Comparison of ENCODE assay signal across 13 mouse cellular contexts in the genomic region with DNA sequence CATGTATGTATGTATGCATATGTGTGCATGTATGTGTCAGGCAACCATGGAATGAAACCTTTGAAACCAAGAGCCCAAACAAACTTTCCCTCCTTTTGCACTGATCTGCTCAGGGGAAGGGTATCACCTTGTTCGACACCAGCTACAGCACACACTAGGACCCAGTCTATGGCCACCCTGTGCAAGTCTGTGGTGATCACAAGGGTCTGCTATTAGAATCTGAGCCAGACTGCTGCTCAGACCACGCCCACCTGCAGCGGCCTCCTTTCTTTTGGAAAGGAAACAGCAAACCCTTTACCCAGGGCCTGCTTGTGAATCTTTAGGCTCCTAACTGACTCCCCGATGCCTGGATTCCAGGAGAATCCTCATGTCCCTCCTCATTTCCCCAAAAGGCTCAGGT. TPM values are rescaled to one million over a fixed set of nuclear protein-coding genes. Genes with fewer than 3 reads are reported as not detected.
DNase-seq lines count a peak whose midpoint lies in the region; ATAC-seq and TF ChIP-seq lines count a peak whose summit lies in the region.
"Had no signal": no experiment of that assay in that cellular context is flagged by ENCODE, and none has a peak within 500 bp of the region (broad histone marks: within the 10 kb centered on the region; RNA-seq: fewer than 3 reads in every experiment).

No protein-coding gene starts in this region.

- no peak overlapping the region for H3K4me2 ChIP-seq in stomach, embryonic 16.5 days (ENCODE audit: low read depth, low read length)
- H3K4me2 ChIP-seq in stomach, postnatal 0 days (replicated peaks; ENCODE audit: low read depth), result no peak overlapping the region
- H3K4me2 ChIP-seq in hindbrain, embryonic 11.5 days (replicated peaks; ENCODE audit: low read depth, low read length), result no peak overlapping the region
- 0 out of 2 replicates have a peak overlapping the region, but pooled peaks have one; percentile 16 for H3K4me2 ChIP-seq in midbrain, embryonic 13.5 days (replicated peaks)
- H3K4me2 ChIP-seq: heart, embryonic 15.5 days; limb, embryonic 12.5 days had no signal

- no peak for TF ChIP-seq EP300 in stomach, postnatal 0 days (optimal IDR thresholded peaks at IDR 0.05)

- H3K4me3 ChIP-seq in stomach, embryonic 16.5 days (replicated peaks; ENCODE audit: low read length), result no peak overlapping the region
- no peak overlapping the region for H3K4me3 ChIP-seq in stomach, postnatal 0 days (ENCODE audit: low read depth, low read length)
- H3K4me3 ChIP-seq in hindbrain, embryonic 11.5 days (ENCODE audit: low read depth, low read length), result no peak overlapping the region
- no peak overlapping the region for H3K4me3 ChIP-seq in midbrain, embryonic 13.5 days (replicated peaks)
- H3K4me3 ChIP-seq: heart, embryonic 15.5 days; limb, embryonic 12.5 days had no signal

- TF ChIP-seq CTCF in stomach, postnatal 0 days (IDR thresholded peaks at IDR 0.05; ENCODE audit: low read depth), result no peak

- H3K27ac ChIP-seq in stomach, embryonic 16.5 days (ENCODE audit: low read length), result no peak overlapping the region
- no peak overlapping the region for H3K27ac ChIP-seq in stomach, postnatal 0 days (replicated peaks)
- H3K27ac ChIP-seq in hindbrain, embryonic 11.5 days (ENCODE audit: low read depth, low read length), result peak overlapping the region; percentile 89
- peak overlapping the region; percentile 96 for H3K27ac ChIP-seq in midbrain, embryonic 13.5 days
- H3K27ac ChIP-seq: heart, embryonic 15.5 days; kidney, postnatal 0 days; limb, embryonic 12.5 days had no signal

- H3K9ac ChIP-seq in stomach, embryonic 16.5 days (ENCODE audit: low read length), result peak overlapping the region; percentile 44; the same call in 1 of the 2 replicates
- no peak overlapping the region for H3K9ac ChIP-seq in stomach, postnatal 0 days (ENCODE audit: low read length)
- H3K9ac ChIP-seq in hindbrain, embryonic 11.5 days (ENCODE audit: low read depth, low read length), result no peak overlapping the region
- H3K9ac ChIP-seq in midbrain, embryonic 13.5 days (replicated peaks), result no peak overlapping the region
- H3K9ac ChIP-seq: heart, embryonic 15.5 days; limb, embryonic 12.5 days had no signal

- H3K36me3 ChIP-seq in stomach, embryonic 16.5 days (ENCODE audit: control insufficient read depth, insufficient read depth, low read length), result no peaks in the 10 kb centered on the region
- no peaks in the 10 kb centered on the region for H3K36me3 ChIP-seq in stomach, postnatal 0 days (ENCODE audit: control insufficient read depth, insufficient read depth, low read length)
- no peaks in the 10 kb centered on the region for H3K36me3 ChIP-seq in hindbrain, embryonic 11.5 days (ENCODE audit: control insufficient read depth, insufficient read depth, low read length)
- no peaks in the 10 kb centered on the region for H3K36me3 ChIP-seq in midbrain, embryonic 13.5 days
- H3K36me3 ChIP-seq: G1E; heart, embryonic 15.5 days; limb, embryonic 12.5 days had no signal

- no peak for DNase-seq in stomach, postnatal 0 days (ENCODE audit: low spot score)
- peak; percentile 49 for DNase-seq in hindbrain, embryonic 11.5 days (ENCODE audit: low spot score)
- no peak for DNase-seq in T-cell, adult 2 months (ENCODE audit: low spot score)
- no peak for DNase-seq in left cerebral cortex, postnatal 10 days (ENCODE audit: extremely low spot score in 1 of 2, low spot score in 2 of 2)
- no peak for DNase-seq in kidney, postnatal 10 days
- DNase-seq: layer of hippocampus, adult 9-11 months; lung, postnatal 4 days had no signal

- no peak for ATAC-seq in stomach, embryonic 16.5 days (ENCODE audit: insufficient read depth, low FRiP score)
- no peak for ATAC-seq in stomach, postnatal 0 days (ENCODE audit: low FRiP score, low TSS enrichment)
- ATAC-seq in hindbrain, embryonic 11.5 days (ENCODE audit: low FRiP score), result peak; percentile 56
- ATAC-seq in midbrain, embryonic 13.5 days, result peak; percentile 53; the same call in 1 of the 2 replicates

- H3K9me3 ChIP-seq in stomach, embryonic 16.5 days (replicated peaks; ENCODE audit: control insufficient read depth, low read length), result no peaks in the 10 kb centered on the region
- no peaks in the 10 kb centered on the region for H3K9me3 ChIP-seq in stomach, postnatal 0 days (ENCODE audit: control insufficient read depth, low read length)
- no peaks in the 10 kb centered on the region for H3K9me3 ChIP-seq in hindbrain, embryonic 11.5 days (ENCODE audit: control insufficient read depth, low read length)
- no peaks in the 10 kb centered on the region for H3K9me3 ChIP-seq in midbrain, embryonic 13.5 days
- H3K9me3 ChIP-seq: heart, embryonic 15.5 days; limb, embryonic 12.5 days had no signal

- intact Hi-C loops in left cerebral cortex, postnatal 10 days (cut with DNase I), result no loop called here

- H3K27me3 ChIP-seq in stomach, embryonic 16.5 days (ENCODE audit: control insufficient read depth, insufficient read depth, low read length), result no peaks in the 10 kb centered on the region
- H3K27me3 ChIP-seq in stomach, postnatal 0 days (ENCODE audit: control insufficient read depth, insufficient read depth, low read length), result no peaks in the 10 kb centered on the region
- no peaks in the 10 kb centered on the region for H3K27me3 ChIP-seq in hindbrain, embryonic 11.5 days (ENCODE audit: control insufficient read depth, insufficient read depth, low read length)
- H3K27me3 ChIP-seq in midbrain, embryonic 13.5 days, result no peaks in the 10 kb centered on the region
- H3K27me3 ChIP-seq: heart, embryonic 15.5 days; limb, embryonic 12.5 days had no signal

- 66% methylated on average over 4 of the region's 4 CpGs for WGBS in stomach, embryonic 16.5 days
- WGBS in stomach, postnatal 0 days, result 70% methylated on average over 4 of the region's 4 CpGs
- 72% methylated on average over 4 of the region's 4 CpGs for WGBS in hindbrain, embryonic 11.5 days
- WGBS in midbrain, embryonic 13.5 days, result 57% methylated on average over 4 of the region's 4 CpGs

- peaks cover 7% of the 10 kb centered on the region for H3K4me1 ChIP-seq in stomach, embryonic 16.5 days (ENCODE audit: control insufficient read depth, insufficient read depth, low read length)
- H3K4me1 ChIP-seq in stomach, postnatal 0 days (replicated peaks; ENCODE audit: control insufficient read depth, insufficient read depth), result 0 out of 2 replicates have a peak, but pooled peaks cover 2% of the 10 kb centered on the region
- peaks cover 4% of the 10 kb centered on the region; the same call in 1 of the 2 replicates for H3K4me1 ChIP-seq in hindbrain, embryonic 11.5 days (replicated peaks; ENCODE audit: control insufficient read depth, insufficient read depth, low read length)
- peaks cover 36% of the 10 kb centered on the region for H3K4me1 ChIP-seq in midbrain, embryonic 13.5 days (replicated peaks)

RNA-seq across cellular contexts. Expression of a gene that starts 41.2 kb away (rescaled TPM):
- polyA plus RNA-seq in stomach, embryonic 16.5 days (2015; fragmentation: Nextera tagmentation; extraction: Ambion mirVana), result 13.3 and 13.6 TPM in 2 replicates
- 14.1 and 14.2 TPM in 2 replicates for polyA plus RNA-seq in stomach, postnatal 0 days (2015; fragmentation: Nextera tagmentation; extraction: Ambion mirVana)
- polyA plus RNA-seq in hindbrain, embryonic 11.5 days (2014; fragmentation: Nextera tagmentation; extraction: Ambion mirVana), result 5.2 and 5.7 TPM in 2 replicates
- polyA plus RNA-seq in midbrain, embryonic 13.5 days (2015; fragmentation: Nextera tagmentation; extraction: Ambion mirVana), result 12.6 and 14.3 TPM in 2 replicates
- total RNA-seq in left cerebral cortex, postnatal 10 days (2021), result 10 to 100 TPM; 56.2 to 58.6 TPM
- polyA plus RNA-seq: G1E had no signal

Comparison
In these comparisons a context has a peak if more than half of its experiments do, and no peak if none do; other contexts are left out.
1. ATAC-seq: peak in hindbrain, embryonic 11.5 days (single experiment) and midbrain, embryonic 13.5 days (single experiment); none in stomach, embryonic 16.5 days (single experiment) and stomach, postnatal 0 days (single experiment).
2. H3K27ac ChIP-seq: peak in hindbrain, embryonic 11.5 days (single experiment) and midbrain, embryonic 13.5 days (single experiment); none in stomach, embryonic 16.5 days (single experiment) and stomach, postnatal 0 days (single experiment).